Mouse (Mus musculus) liver, embryonic 14.5 days (tissue): ENCODE measurements around the gene Gpr3.

Experiments
- CTCF ChIP-seq: IDR thresholded peaks from 2 replicates; pipeline ENCODE4 v1.5.1; 2016; ENCODE audit warnings: antibody characterized with exemption, low read depth, control low read depth
- EP300 ChIP-seq: IDR thresholded peaks from 2 replicates; pipeline ENCODE4 v1.6.1; 2016; ENCODE audit warnings: antibody characterized with exemption, low read depth

DNA sequence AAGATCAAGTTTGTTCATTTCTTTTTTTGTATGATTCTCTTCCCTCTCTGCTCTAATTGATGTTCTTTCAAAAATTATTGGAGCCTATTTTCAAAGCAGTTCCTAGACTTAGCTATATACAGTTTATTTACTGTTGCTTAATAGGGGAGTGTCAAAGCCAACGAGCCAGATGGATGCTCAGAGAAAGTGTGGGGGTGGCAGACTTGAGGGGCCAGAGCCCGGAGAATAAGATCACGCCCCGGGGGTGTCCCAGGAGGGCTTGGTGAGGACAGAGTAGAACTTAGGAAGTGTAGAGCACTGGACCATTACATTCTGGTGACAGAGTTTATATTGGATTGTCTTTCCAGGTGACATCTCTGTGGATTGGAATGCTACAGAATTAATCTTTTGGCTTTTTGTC lies 51.5 kb downstream of the Gpr3 start:
- TF ChIP-seq CTCF, result no peak
- no peak for TF ChIP-seq EP300
